Mouse (Mus musculus) kidney, postnatal 10 days (tissue): ENCODE measurements at regions not wholly inside any gene's neighbourhood (a gene's known extent, or its start where the extent isn't known, plus 50 kb on each side); places are given as distances from the start of the nearest gene placed in this dataset.
A peak's percentile ranks its signal among the peaks of the same experiment; 100 is the strongest.

Source experiments
- DNase-seq: peaks from one replicate; pipeline ENCODE4 v3.0.0; 2021; ENCODE audit warnings: mixed read lengths

DNA sequence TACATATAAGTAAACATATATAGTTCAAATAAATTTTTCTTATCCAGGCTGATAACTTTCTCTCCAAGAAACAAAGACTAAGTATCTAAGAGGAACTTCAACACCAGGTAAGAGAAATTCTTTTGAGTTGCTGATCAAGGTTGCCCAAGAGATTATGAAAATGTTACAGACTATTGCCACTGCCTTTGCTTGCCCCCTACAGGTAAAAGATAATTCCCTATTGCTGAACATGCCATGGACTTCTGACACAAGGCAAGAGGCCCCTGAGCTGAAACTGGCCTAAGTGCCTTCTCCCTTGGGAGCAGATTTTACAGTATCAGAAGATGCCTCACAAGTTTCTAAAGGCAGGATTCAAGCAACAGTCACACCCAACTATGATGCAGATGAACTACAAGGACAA, 2914.2 kb upstream of the Gm6569 start:
- no peak for DNase-seq

DNA sequence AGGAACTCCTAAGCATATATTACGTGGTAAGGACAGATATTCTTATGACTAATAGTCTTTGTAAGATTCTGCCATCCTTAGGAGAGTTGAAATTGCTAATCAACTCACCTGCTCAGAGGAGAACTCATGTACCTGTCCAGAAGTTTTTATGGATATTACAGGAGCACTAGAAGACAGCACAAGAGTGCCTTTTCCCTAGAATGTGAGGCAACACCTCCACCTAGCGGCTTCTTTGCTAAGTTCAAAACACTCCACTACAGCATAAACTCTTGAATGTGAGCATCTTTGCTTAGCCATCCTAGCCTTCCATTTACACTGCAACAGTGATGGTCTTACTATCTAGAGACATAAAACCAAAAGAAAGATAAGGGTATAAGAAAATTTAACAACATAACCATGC, 2913.5 kb upstream of the Gm6569 start:
- DNase-seq, result peak; percentile 63
